Mouse (Mus musculus) stomach, embryonic 16.5 days (tissue): Measurements from ENCODE around the gene Tdrd3. TPM values are rescaled to one million over a fixed set of nuclear protein-coding genes. Genes with fewer than 3 reads are reported as not detected.

Experiments
- ATAC-seq: fragments of 200-750 bp; cut with Nextera tagmentation; 2 replicates; pipeline ENCODE4 v1.8.0; 2017; ENCODE audit warnings: moderate number of reproducible peaks, moderate TSS enrichment; ENCODE audit not compliant: insufficient read depth, low FRiP score
- H3K27ac ChIP-seq: fragments of 300-500 bp; sonication (generic); 2 replicates; pipeline ENCODE4 v1.5.1; 2014; ENCODE audit warnings: low read length
- H3K27me3 ChIP-seq: fragments of 300-500 bp; sonication (generic); 2 replicates; pipeline ENCODE4 v1.6.1; 2014; ENCODE audit warnings: low read length, control low read depth, mixed read lengths; ENCODE audit not compliant: control insufficient read depth, insufficient read depth
- H3K36me3 ChIP-seq: fragments of 300-500 bp; sonication (generic); 2 replicates; pipeline ENCODE4 v1.6.1; 2014; ENCODE audit warnings: low read length; ENCODE audit not compliant: control insufficient read depth, insufficient read depth
- H3K4me1 ChIP-seq: fragments of 300-500 bp; sonication (generic); 2 replicates; pipeline ENCODE4 v1.6.1; 2014; ENCODE audit warnings: low read length, control low read depth, mixed read lengths; ENCODE audit not compliant: control insufficient read depth, insufficient read depth
- H3K4me2 ChIP-seq: fragments of 300-500 bp; sonication (generic); 2 replicates; pipeline ENCODE4 v1.6.1; 2014; ENCODE audit warnings: low read depth, low read length, mixed read lengths
- H3K4me3 ChIP-seq: fragments of 300-500 bp; sonication (generic); replicated peaks from 2 replicates; pipeline ENCODE4 v1.5.1; 2014; ENCODE audit warnings: mild to moderate bottlenecking, low read length
- H3K9ac ChIP-seq: fragments of 300-500 bp; sonication (generic); 2 replicates; pipeline ENCODE4 v1.6.1; 2014; ENCODE audit warnings: low read length
- H3K9me3 ChIP-seq: fragments of 300-500 bp; sonication (generic); replicated peaks from 2 replicates; pipeline ENCODE4 v1.6.1; 2016; ENCODE audit warnings: low read length, control low read depth; ENCODE audit not compliant: control insufficient read depth
- WGBS: fragments of 180-500 bp; shearing (Covaris S2); extraction: QIAGEN DNeasy Blood & Tissue Kit; methylation state at CpG from one replicate; pipeline ENCODE4 v1.1.7; 2014; 5-methylcytosine and 5-hydroxymethylcytosine counted together
- polyA plus RNA-seq: library from polyadenylated mRNA; unstranded; fragments of >200 nt; fragmentation: Nextera tagmentation; extraction: Ambion mirVana; gene quantifications from 2 replicates; pipeline ENCODE4 v1.2.1, GENCODE M21; 2015

Gene Tdrd3
- polyA plus RNA-seq, 1 experiment from 2014 or later, result 24.6 TPM

GRCm38 (mm10) chr14:87531847-87532246, 115.4 kb downstream of the Tdrd3 start:
- Histone ChIP-seq H3K4me1 (no peaks in the 10 kb centered on the region), H3K4me2 (no peak overlapping the region), H3K9ac (no peak overlapping the region), H3K27ac (no peak overlapping the region), H3K27me3 (no peaks in the 10 kb centered on the region), H3K36me3 (no peaks in the 10 kb centered on the region), H3K9me3 (no peaks in the 10 kb centered on the region), H3K4me3 (no peak overlapping the region)
- 90% methylated on average over 8 of the region's 8 CpGs for WGBS
- no peak for ATAC-seq

- Histone ChIP-seq H3K4me2 (no peak overlapping the region), H3K4me1 (no peaks in the 10 kb centered on the region), H3K9ac (no peak overlapping the region), H3K4me3 (no peak overlapping the region), H3K36me3 (no peaks in the 10 kb centered on the region; the same call in 1 of the 2 replicates), H3K27ac (no peak overlapping the region), H3K27me3 (no peaks in the 10 kb centered on the region), H3K9me3 (no peaks in the 10 kb centered on the region)
- WGBS, result 91% methylated on average over 4 of the region's 4 CpGs
- no peak for ATAC-seq
Measured at GRCm38 (mm10) chr14:87537127-87537819, 120.8 kb downstream of the Tdrd3 start.

- Histone ChIP-seq H3K9ac (no peak overlapping the region), H3K4me1 (no peaks in the 10 kb centered on the region), H3K4me3 (no peak overlapping the region), H3K27ac (no peak overlapping the region), H3K27me3 (no peaks in the 10 kb centered on the region), H3K9me3 (no peaks in the 10 kb centered on the region), H3K4me2 (no peak overlapping the region), H3K36me3 (0 out of 2 replicates have a peak, but pooled peaks cover 8% of the 10 kb centered on the region)
- 77% methylated on average over 6 of the region's 6 CpGs for WGBS
- ATAC-seq, result no peak
Measured at GRCm38 (mm10) chr14:87549986-87550385, 133.5 kb downstream of the Tdrd3 start.

GRCm38 (mm10) chr14:87552211-87552610, 135.8 kb downstream of the Tdrd3 start:
- Histone ChIP-seq H3K27ac (no peak overlapping the region), H3K36me3 (no peaks in the 10 kb centered on the region), H3K9ac (no peak overlapping the region), H3K4me1 (no peaks in the 10 kb centered on the region), H3K4me3 (no peak overlapping the region), H3K9me3 (no peaks in the 10 kb centered on the region), H3K27me3 (no peaks in the 10 kb centered on the region), H3K4me2 (no peak overlapping the region)
- 67% methylated on average over 3 of the region's 3 CpGs for WGBS
- no peak for ATAC-seq

GRCm38 (mm10) chr14:87563841-87564240, 147.4 kb downstream of the Tdrd3 start:
- H3K9me3 ChIP-seq, result no peaks in the 10 kb centered on the region
- ATAC-seq, result no peak; the same call in 1 of the 2 replicates
- 57% methylated on average over 9 of the region's 9 CpGs for WGBS

GRCm38 (mm10) chr14:87566211-87566610, 149.8 kb downstream of the Tdrd3 start:
- H3K4me1 ChIP-seq, result no peaks in the 10 kb centered on the region
- no peaks in the 10 kb centered on the region for H3K9me3 ChIP-seq
- no peak overlapping the region for H3K4me2 ChIP-seq
- H3K27ac ChIP-seq, result no peak overlapping the region
- H3K27me3 ChIP-seq, result no peaks in the 10 kb centered on the region
- no peak overlapping the region for H3K4me3 ChIP-seq
- no peak for ATAC-seq
- no peaks in the 10 kb centered on the region for H3K36me3 ChIP-seq
- 30% methylated on average over 7 of the region's 7 CpGs for WGBS
- no peak overlapping the region for H3K9ac ChIP-seq

More at GRCm38 (mm10) chr14:87563841-87564240, 147.4 kb downstream of the Tdrd3 start:
- Histone ChIP-seq H3K4me1 (no peaks in the 10 kb centered on the region), H3K4me2 (no peak overlapping the region), H3K27me3 (no peaks in the 10 kb centered on the region), H3K36me3 (no peaks in the 10 kb centered on the region), H3K27ac (no peak overlapping the region), H3K9ac (no peak overlapping the region), H3K4me3 (no peak overlapping the region)

GRCm38 (mm10) chr14:87567034-87567461, 150.6 kb downstream of the Tdrd3 start:
- H3K36me3 ChIP-seq, result no peaks in the 10 kb centered on the region
- H3K4me3 ChIP-seq, result no peak overlapping the region
- 28% methylated on average over 3 of the region's 3 CpGs for WGBS
- H3K4me1 ChIP-seq, result no peaks in the 10 kb centered on the region
- no peak overlapping the region for H3K4me2 ChIP-seq
- H3K9ac ChIP-seq, result no peak overlapping the region
- H3K9me3 ChIP-seq, result no peaks in the 10 kb centered on the region
- ATAC-seq, result no peak
- no peaks in the 10 kb centered on the region for H3K27me3 ChIP-seq
- no peak overlapping the region for H3K27ac ChIP-seq

- Histone ChIP-seq H3K4me3 (peak overlapping the region; percentile 40), H3K36me3 (no peaks in the 10 kb centered on the region), H3K4me1 (no peaks in the 10 kb centered on the region), H3K9ac (no peak overlapping the region), H3K9me3 (no peaks in the 10 kb centered on the region), H3K27ac (no peak overlapping the region), H3K4me2 (peak overlapping the region; percentile 59), H3K27me3 (no peaks in the 10 kb centered on the region)
- peak; percentile 13; the same call in 1 of the 2 replicates for ATAC-seq
- WGBS, result 12% methylated on average over 20 of the region's 20 CpGs
Measured at GRCm38 (mm10) chr14:87567626-87568446, 151.4 kb downstream of the Tdrd3 start.

GRCm38 (mm10) chr14:87568447-87568908, 152.0 kb downstream of the Tdrd3 start:
- no peak overlapping the region for H3K27ac ChIP-seq
- 0 out of 2 replicates have a peak, but pooled peaks have one; percentile 21 for ATAC-seq
- WGBS, result 10% methylated on average over 15 of the region's 15 CpGs
- H3K4me2 ChIP-seq, result peak overlapping the region; percentile 59
- H3K4me3 ChIP-seq, result peak overlapping the region; percentile 40
- H3K36me3 ChIP-seq, result no peaks in the 10 kb centered on the region
- no peaks in the 10 kb centered on the region for H3K9me3 ChIP-seq
- no peak overlapping the region for H3K9ac ChIP-seq
- H3K27me3 ChIP-seq, result no peaks in the 10 kb centered on the region
- H3K4me1 ChIP-seq, result no peaks in the 10 kb centered on the region
